Mouse (Mus musculus) layer of hippocampus, postnatal 36 days (tissue): Measurements from ENCODE around the gene Gm5148. TPM values are rescaled to one million over a fixed set of nuclear protein-coding genes. Genes with fewer than 3 reads are reported as not detected.

Experiments used
- DNase-seq, 2 experiments: peaks; one replicate each; pipeline ENCODE4 v3.0.0; 2022
- total RNA-seq, 2 experiments: library from RNA; stranded (reverse); gene quantifications; 2 replicates each; pipeline ENCODE4 v1.2.3; 2021

The Gm5148 gene
- 1 to 10 TPM; 4.7 to 4.9 TPM for total RNA-seq

DNA sequence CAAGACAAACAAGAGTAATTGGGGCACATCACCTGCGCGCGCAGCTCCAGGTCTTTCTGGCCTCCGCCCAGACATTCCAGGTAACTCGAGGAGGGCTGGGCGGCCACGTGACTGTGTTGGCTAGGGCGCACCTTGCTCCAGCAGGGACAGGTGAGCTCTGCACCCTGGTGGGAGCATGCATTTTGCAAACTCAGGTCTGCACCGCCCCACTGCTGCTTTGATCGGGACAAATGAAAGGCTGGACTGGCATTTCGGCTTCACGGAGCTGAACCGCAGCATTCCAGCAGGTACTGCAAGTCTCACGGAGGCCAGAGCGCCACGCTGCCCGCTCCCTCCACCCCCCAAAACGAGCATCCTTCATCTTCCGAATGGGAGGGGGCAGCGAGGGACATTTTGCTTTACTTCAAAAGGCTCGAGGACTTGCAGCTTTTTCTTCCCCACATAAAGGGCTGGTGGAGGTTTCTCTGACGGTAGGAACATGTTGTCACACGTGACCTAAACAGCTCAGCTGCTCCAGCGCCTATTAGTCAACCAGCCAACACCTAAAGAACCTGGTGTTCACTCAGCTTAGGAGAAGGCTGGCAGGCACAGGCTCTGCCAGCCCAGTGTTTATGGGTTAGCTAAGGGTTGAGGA is at the start of gene Gm5148:
TSS of gene Gm5148 (minus strand) at position 320 of the 634 bp plus-strand sequence.
- peak; percentile 38 to 45 for DNase-seq

- DNase-seq: no peak
These were observed 46.7 kb upstream of the Gm5148 start for GRCm38 (mm10) chr3:37770951-37771350.

DNA sequence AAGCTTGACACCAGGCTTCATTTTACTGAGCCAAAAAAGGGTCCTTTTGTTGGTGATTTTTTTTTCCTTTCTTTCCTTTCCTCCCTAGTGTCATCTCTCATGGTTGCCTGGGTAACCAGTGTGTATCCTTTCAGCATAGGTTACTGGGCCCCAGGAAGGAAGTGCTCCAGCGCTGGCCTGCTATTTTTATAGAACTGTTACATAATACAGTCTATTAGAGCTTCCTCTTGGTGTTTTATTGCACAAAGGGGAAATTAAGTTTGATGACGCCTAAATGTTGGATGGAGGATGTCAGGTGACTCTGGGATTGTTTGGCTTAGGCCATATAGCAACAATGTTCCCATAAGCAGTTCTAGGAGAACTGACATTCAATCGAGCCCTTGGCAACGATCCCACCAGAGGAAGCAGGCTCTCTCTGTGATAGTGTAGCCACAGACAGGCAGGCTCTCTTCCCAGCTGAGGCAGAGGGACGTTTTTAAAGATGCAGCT is 45.0 kb upstream of the Gm5148 start:
- peak; percentile 61 to 64 for DNase-seq

DNA sequence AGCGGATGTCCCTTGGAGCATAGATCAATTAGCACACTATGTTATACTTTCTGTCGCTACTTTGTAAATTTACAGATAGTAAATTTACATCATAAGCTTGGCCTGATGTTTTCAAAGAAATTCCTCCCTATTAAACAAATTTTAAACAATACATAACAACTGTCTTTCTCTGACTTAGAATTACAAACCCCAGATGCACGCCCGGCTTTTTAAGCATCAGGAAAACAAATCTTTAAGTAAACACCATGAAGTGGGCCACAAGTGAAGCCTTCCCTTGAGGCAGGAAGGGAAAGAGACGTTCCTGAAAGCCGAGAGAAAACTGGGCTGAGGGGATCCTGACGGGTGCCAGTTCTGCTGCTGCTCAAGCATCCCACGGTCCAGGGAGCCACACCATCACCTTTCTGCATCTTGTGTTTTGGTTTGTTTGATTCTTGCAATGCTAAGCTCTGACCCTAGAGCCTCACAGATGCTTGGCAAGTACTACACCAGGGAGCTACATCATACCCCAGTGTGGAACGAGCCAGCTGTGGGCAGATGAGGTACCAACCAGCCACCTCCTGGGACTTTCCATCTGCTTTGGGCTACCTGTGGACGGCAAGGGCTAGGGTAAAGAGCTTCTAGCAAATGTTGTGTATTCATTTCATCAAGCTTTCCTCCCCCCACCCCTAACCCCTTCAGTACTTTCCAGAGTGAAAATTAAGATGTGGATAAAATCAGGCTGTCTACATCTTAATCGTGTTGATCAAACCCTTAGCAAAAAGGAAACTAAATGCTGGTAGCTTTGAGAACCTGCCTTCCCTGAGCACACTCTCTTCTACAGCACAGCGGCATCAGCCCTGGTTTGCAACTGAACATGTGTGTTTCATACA is 43.1 kb upstream of the Gm5148 start:
- DNase-seq: no peak

DNA sequence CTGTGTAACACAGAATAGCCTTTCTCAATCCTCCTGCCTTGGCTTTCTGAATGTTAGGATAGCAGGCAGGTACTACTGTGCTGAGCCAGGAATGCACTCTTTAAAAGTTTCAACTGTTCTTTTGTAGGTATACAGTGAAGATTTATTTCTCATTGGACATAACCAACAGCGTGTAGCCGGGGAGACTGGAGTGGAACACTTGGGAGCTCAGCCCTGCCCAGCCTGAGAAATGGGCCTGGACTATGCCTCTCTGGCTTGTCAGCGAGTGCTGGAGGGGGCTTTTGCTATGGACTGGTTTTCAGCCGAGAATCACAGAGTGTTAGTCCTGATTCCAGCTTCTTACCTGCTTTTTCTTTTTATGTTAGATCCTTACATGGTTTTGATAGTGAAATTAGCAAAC is 42.3 kb upstream of the Gm5148 start:
- no peak for DNase-seq

DNA sequence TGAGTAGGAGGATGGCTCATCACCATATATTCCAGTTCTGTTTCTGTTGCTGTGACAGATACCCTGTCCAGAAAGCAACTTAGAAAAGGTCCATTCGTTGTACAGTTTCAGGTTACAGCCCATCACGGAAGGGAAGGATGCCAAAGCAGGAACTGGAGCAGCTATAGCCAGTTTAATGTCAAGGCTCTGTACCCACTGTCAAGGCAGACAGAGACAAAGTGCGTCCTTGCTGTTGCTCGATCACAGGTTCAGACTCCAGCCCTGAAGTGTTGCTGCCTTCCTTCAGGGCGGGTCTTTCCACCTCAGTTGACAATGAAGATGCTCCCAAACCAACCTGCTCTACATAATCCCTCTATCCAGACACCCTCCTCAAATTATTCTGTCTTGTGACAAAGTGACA is 41.7 kb upstream of the Gm5148 start:
- no peak for DNase-seq

- no peak for DNase-seq
These were observed 41.0 kb upstream of the Gm5148 start for GRCm38 (mm10) chr3:37765275-37765674.

DNA sequence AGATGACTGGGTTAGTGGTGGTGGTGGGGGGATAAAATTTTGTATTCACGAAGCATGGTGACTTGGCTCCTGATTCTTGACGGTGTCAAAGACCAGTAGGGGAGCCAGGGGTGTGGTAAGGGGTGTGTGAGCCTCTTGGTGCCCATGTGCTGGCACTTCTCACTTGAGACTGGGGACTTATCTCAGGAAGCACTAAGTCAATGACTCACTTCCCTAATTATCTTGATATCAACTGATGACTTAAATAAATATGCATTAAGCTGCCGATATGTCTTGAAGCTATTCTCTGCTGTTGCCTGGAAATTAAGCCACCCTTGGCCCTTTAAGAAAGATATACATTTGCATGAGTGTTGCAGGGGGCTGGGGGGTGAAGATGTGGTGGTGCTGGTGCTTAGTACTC is 38.0 kb upstream of the Gm5148 start:
- no peak for DNase-seq

- DNase-seq: no peak
These were observed 37.5 kb upstream of the Gm5148 start for GRCm38 (mm10) chr3:37761741-37762140.

DNA sequence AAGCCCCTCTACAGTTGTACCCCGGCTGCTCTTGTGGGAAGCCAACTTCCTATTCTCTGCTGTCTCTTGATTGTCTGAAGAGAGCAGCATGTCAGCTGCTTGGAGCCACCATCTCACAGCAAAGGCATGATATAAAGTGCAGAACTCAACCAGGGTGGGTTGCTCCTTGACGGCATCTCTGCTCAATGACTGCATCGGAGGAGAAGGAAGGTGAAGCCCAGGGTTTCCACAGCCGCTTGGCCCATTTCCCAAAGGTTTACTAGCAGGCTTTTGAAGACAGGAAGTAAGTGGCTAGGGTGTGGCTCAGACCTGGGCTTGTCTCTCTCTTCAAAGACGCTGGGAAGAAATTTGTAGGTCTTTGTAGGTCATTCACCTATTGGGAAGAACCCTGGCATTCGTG is 36.6 kb upstream of the Gm5148 start:
- no peak for DNase-seq

- DNase-seq: no peak
These were observed 34.5 kb upstream of the Gm5148 start for GRCm38 (mm10) chr3:37758611-37759322.

DNA sequence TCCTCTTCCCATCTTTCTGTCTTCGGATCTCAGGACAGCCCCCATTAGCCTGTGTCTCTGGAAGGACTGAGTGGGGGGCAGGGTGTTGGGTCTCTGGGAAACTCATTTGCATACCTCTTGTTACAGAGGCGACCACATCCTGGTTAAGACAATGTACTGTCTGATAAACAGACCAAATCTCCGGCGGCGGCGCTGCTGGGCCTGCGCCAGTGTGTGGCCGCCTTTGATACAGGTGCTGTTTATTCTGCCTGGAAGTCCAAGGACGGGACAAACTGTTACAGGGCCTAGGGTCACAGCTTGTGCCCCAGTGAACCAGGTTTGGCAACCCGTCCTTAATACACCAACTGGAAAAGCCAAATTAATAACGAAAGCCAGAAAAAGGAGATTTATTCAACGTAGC is 33.8 kb upstream of the Gm5148 start:
- no peak for DNase-seq

DNA sequence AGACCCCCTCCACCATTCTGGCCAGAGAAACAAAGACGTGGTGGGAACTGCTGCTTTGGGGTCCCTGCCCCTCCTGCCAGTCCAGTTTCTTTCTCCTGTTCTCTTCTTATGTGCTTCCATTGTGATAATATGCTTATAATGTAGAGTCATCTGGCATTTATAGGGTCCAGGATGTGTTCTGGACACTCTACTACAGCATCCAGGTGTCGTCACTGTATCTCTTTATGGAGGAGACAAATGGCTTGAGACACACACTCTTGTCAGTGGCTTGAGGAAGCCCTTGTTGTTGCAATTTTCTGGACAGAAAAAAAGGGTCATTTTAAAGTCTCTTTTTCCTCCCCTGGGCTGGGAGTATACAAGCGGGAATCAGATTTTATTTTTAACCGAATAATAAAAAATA is 33.3 kb upstream of the Gm5148 start:
- DNase-seq: no peak

DNA sequence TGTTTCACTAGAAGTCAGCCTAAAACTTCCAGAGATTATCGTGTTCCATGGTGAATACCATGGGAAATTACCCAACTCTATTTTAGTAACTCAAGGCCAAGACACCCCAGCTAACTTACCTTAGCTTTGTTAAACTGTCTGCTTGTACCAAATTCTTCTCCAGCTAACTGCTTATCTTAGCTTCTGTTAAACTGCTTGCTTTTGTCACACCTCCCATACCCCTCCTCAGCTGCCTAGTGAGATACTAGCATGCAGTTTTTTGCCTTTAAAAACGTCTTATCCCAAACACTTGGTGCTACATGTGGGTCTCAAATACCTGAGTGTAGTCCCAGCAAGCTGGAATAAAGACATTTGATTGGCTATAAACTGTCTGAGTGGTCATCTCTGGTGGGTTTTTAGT is 31.7 kb upstream of the Gm5148 start:
- DNase-seq: no peak

DNA sequence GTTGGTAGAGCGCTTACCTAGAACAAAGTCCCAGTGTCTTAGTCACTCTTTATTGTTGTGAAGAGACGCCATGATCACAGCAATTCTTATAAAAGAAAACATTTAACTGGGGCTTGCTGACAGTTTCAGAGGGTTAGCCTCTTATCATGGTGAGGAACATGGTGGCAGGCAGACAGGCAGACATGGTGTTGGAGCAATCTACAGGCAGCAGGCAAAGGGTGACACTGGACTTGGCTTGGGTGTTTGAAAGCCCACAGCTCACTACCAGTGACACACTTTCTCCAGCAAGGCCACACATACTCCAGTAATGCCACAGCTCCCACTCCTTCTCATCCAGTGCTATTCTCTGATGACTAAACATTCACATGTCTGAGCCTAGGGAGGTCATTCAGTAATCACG is 30.3 kb upstream of the Gm5148 start:
- DNase-seq: no peak

DNA sequence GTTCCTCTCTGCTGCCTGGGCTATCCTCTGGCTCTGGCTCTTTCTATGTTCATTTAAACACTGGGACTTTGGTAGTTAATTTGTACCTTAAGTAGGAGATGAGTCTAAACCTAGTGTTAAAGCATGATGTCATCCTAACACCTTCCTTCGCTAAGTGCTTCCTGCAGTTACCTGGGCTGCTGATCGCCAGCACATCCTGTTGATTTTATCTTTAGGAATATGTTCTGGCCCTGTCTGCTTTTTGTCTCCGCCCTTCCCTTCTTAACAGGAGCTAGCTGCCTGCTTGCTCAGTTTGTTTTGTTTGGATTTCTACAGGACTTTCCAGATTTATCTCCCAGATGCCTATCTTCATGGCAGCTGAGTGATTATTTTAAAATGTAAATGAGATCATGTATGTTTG is 28.9 kb upstream of the Gm5148 start:
- no peak for DNase-seq

DNA sequence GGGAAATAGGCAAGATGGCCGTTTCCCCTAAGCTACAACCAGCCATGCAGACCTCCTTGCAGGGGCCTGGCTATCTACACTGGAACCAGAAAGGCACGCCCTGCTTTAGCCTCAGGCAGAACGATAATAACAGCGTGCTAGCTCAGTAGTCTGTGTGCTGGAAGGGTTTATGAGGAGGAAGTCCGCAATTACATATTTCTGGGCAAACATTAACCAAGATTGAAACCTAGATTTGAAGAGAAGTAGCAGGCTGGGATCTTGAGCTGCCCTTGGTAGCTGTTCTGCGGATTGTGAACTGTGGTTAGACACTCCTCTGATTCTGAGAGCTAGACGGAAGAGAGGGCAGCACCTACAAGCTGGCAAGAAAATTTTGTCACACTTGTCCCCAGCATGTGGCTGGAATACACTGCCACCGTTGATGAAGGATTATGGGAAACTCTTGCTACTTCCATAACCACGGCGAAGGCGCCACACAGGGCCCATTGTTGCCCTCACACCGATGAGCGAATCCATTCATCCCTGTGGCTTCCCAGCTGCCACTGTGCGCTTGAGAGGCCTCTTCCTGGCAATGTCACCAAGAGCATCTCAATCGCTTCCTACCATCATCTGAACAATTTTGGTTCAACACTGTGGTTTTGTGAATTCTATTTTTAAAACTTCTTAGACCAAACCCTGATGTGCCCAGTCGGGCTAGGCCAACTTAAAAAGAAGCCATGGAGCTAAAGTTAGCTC is 23.9 kb upstream of the Gm5148 start:
- DNase-seq: no peak

- no peak for DNase-seq
These were observed 23.1 kb upstream of the Gm5148 start for GRCm38 (mm10) chr3:37747258-37748001.

DNA sequence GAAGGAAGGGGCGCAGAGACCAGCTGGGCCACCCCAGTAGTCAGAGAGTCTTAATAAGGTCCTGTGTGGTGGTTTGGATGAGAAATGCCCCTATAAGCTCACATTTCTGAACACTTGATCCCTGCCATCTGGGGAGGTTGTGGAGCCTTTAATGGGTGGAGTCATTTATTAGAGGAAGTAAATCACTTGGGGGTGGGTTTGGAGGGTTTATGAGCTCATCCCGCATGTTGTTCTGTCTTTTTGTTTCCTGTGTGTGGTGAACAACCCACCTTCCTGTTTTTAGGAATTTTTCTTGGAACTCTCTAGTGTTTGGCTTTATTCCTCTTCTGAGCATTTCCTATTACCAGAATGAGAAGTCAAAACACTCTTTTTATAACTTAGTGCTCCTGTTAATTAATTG is 19.8 kb upstream of the Gm5148 start:
- no peak for DNase-seq

- DNase-seq: no peak
These were observed 15.7 kb upstream of the Gm5148 start for GRCm38 (mm10) chr3:37739996-37740395.

DNA sequence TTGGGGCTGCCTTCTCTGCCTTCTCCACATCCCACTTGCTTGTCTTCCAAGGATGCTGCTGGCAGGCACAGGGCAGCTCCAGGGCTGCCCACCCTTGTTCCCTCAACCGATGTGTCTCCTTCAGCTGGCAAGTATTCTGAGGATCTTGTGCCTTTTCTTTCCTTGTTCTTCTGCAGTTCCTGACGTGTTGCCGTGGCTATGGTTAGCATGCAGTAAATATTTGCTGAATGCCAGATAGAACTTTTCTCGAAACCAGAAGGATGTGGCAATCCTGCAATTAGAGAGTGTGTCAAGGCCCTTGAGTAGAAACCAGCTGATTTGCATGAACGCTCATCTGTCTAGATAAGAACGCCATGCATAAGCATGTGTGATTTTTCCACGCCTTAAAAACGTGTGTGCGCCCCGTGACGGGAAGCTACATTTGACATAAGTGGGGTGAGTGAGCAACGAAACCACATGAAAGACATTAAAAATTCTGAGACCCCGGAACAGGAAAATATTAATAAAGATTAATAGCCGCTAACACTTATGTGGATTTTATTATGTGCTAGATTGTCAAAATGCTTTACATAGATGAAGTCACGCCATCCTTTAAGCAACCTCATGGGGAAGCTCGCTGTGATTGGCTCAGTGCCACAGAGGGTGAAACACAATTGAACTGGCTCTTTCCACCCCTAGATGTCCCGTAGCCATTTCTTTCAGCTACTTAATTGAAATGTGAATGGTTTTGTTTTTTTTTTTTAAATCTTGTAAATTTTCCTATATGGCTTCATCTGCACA is 14.1 kb upstream of the Gm5148 start:
- no peak for DNase-seq
